Mouse (Mus musculus) heart, embryonic 14.5 days (tissue): Measurements from ENCODE around the gene Ntpcr. TPM values are rescaled to one million over a fixed set of nuclear protein-coding genes. Genes with fewer than 3 reads are reported as not detected.

Source experiments
- ATAC-seq: fragments of 200-750 bp; cut with Nextera tagmentation; 2 replicates; pipeline ENCODE4 v1.8.0; 2017; ENCODE audit warnings: low read depth, moderate TSS enrichment; ENCODE audit not compliant: insufficient number of reproducible peaks, insufficient read depth, low FRiP score
- H3K27ac ChIP-seq, 2 experiments: fragments of 200-500 bp in 1 of 2; fragments of 300-500 bp in 1 of 2; sonication (generic) in 1 of 2; replicated peaks in 1 of 2; 2 replicates each; pipeline ENCODE4 v1.5.1; 2012 to 2014; ENCODE audit warnings: low read depth in 2 of 2, low read length in 2 of 2, control low read depth in 1 of 2, mild to moderate bottlenecking in 1 of 2, mixed read lengths in 1 of 2; ENCODE audit not compliant: control insufficient read depth in 1 of 2, insufficient read depth in 1 of 2
- H3K27me3 ChIP-seq: fragments of 300-500 bp; sonication (generic); 2 replicates; pipeline ENCODE4 v1.6.1; 2014; ENCODE audit warnings: mild to moderate bottlenecking, low read length, control low read depth; ENCODE audit not compliant: control insufficient read depth, insufficient read depth
- H3K36me3 ChIP-seq: fragments of 300-500 bp; sonication (generic); 2 replicates; pipeline ENCODE4 v1.6.1; 2014; ENCODE audit warnings: mild to moderate bottlenecking, control low read depth, low read length, mixed read lengths; ENCODE audit not compliant: control insufficient read depth, insufficient read depth
- H3K4me1 ChIP-seq, 2 experiments: fragments of 200-500 bp in 1 of 2; fragments of 300-500 bp in 1 of 2; sonication (generic) in 1 of 2; 2 replicates each; pipeline ENCODE4 v1.6.1; 2012 to 2014; ENCODE audit warnings: low read length in 2 of 2, control low read depth in 1 of 2, mixed read lengths in 1 of 2; ENCODE audit not compliant: control insufficient read depth in 2 of 2, insufficient read depth in 2 of 2
- H3K4me2 ChIP-seq: fragments of 300-500 bp; sonication (generic); 2 replicates; pipeline ENCODE4 v1.6.1; 2014; ENCODE audit warnings: mild to moderate bottlenecking, low read length
- H3K4me3 ChIP-seq, 2 experiments: fragments of 200-500 bp in 1 of 2; fragments of 300-500 bp in 1 of 2; sonication (generic) in 1 of 2; 2 replicates each; pipeline ENCODE4 v1.5.1; 2012 to 2014; ENCODE audit warnings: low read length in 2 of 2, mild to moderate bottlenecking in 2 of 2, control low read depth in 1 of 2, low read depth in 1 of 2, moderate library complexity in 1 of 2; ENCODE audit not compliant: control insufficient read depth in 1 of 2, insufficient read depth in 1 of 2
- H3K9ac ChIP-seq: fragments of 300-500 bp; sonication (generic); 2 replicates; pipeline ENCODE4 v1.6.1; 2014; ENCODE audit warnings: mild to moderate bottlenecking, low read length
- H3K9me3 ChIP-seq: fragments of 300-500 bp; sonication (generic); 2 replicates; pipeline ENCODE4 v1.6.1; 2016; ENCODE audit warnings: low read length, control low read depth; ENCODE audit not compliant: control insufficient read depth
- WGBS: fragments of 180-500 bp; shearing (Covaris S2); extraction: QIAGEN DNeasy Blood & Tissue Kit; methylation state at CpG from one replicate; pipeline ENCODE4 v1.1.7; 2014; 5-methylcytosine and 5-hydroxymethylcytosine counted together
- polyA plus RNA-seq: library from polyadenylated mRNA; unstranded; fragments of >200 nt; fragmentation: Nextera tagmentation; extraction: Ambion mirVana; gene quantifications from 2 replicates; pipeline ENCODE4 v1.2.1, GENCODE M21; 2014

The Ntpcr gene
- polyA plus RNA-seq, 1 experiment from 2014 or later, result 30.1 TPM

GRCm38 (mm10) chr8:125792816-125793455 lies 63.2 kb downstream of the Ntpcr start:
- WGBS, result 41% methylated on average over 9 of the region's 9 CpGs
- Histone ChIP-seq H3K9ac (no peak overlapping the region), H3K27ac (no peak overlapping the region), H3K27me3 (no peaks in the 10 kb centered on the region), H3K9me3 (no peaks in the 10 kb centered on the region), H3K4me2 (no peak overlapping the region), H3K4me3 (no peak overlapping the region), H3K4me1 (peaks cover 7 to 9% of the 10 kb centered on the region in 2 experiments; a peak in 2 of 4 replicates), H3K36me3 (no peaks in the 10 kb centered on the region)
- ATAC-seq, result no peak

- ATAC-seq, result no peak
- Histone ChIP-seq H3K4me3 (no peak overlapping the region), H3K9ac (no peak overlapping the region), H3K27me3 (no peaks in the 10 kb centered on the region), H3K27ac (no peak overlapping the region), H3K36me3 (no peaks in the 10 kb centered on the region), H3K4me2 (no peak overlapping the region), H3K9me3 (no peaks in the 10 kb centered on the region), H3K4me1 (peaks cover 7 to 9% of the 10 kb centered on the region in 2 experiments; a peak in 2 of 4 replicates)
- 67% methylated on average over 2 of the region's 2 CpGs for WGBS
These were observed 65.6 kb downstream of the Ntpcr start for GRCm38 (mm10) chr8:125795341-125795740.

GRCm38 (mm10) chr8:125796970-125797369 lies 67.2 kb downstream of the Ntpcr start:
- H3K4me2 ChIP-seq, result no peak overlapping the region
- no peak overlapping the region for H3K9ac ChIP-seq
- no peak overlapping the region for H3K4me3 ChIP-seq
- H3K27me3 ChIP-seq, result no peaks in the 10 kb centered on the region
- no peaks in the 10 kb centered on the region for H3K9me3 ChIP-seq
- ATAC-seq, result no peak
- 95% methylated on average over 2 of the region's 2 CpGs for WGBS
- H3K4me1 ChIP-seq, result peaks cover 4 to 7% of the 10 kb centered on the region in 2 experiments; a peak in 2 of 4 replicates
- no peak overlapping the region for H3K27ac ChIP-seq
- no peaks in the 10 kb centered on the region for H3K36me3 ChIP-seq

Other genes starting within 250 kb of the Ntpcr start
- gene Sipa1l2, start 160.2 kb upstream of the Ntpcr start, polyA plus RNA-seq, result 17.8 and 18.0 TPM in 2 replicates
- gene Map10, start 60.1 kb upstream of the Ntpcr start, polyA plus RNA-seq, result 7.8 and 8.0 TPM in 2 replicates
- gene Pcnx2, start 168.4 kb downstream of the Ntpcr start, polyA plus RNA-seq, result 0.11 TPM in 1 of 2 replicates, not detected in the other
- 0.04 and 0.13 TPM in 2 replicates for gene Map3k21, start 180.5 kb downstream of the Ntpcr start, polyA plus RNA-seq